Mouse (Mus musculus): Measurements from ENCODE around the gene Nob1.

Nob1 gene

GRCm38 (mm10) chr8:107385063-107385462 lies 39.8 kb downstream of the Nob1 start:
- DNase-seq: no peak

- DNase-seq: no peak
These were observed 40.2 kb downstream of the Nob1 start for GRCm38 (mm10) chr8:107384651-107385050.

- no peak for DNase-seq
These were observed 42.0 kb downstream of the Nob1 start for GRCm38 (mm10) chr8:107382898-107383297.

- no peak for DNase-seq
These were observed 43.2 kb downstream of the Nob1 start for GRCm38 (mm10) chr8:107381666-107382065.

GRCm38 (mm10) chr8:107380734-107381133 lies 44.1 kb downstream of the Nob1 start:
- no peak for DNase-seq

GRCm38 (mm10) chr8:107377346-107377745 lies 47.5 kb downstream of the Nob1 start:
- no peak for DNase-seq

- no peak for DNase-seq
These were observed 54.5 kb downstream of the Nob1 start for GRCm38 (mm10) chr8:107370311-107370710.

All from kidney, adult 18-20 months (tissue).